Mouse (Mus musculus) left cerebral cortex, adult 11 months (tissue): ENCODE measurements around the gene Abce1.
A peak's percentile ranks its signal among the peaks of the same experiment; 100 is the strongest.

Experiments used
- DNase-seq: peaks from one replicate; pipeline ENCODE4 v3.0.0; 2022; ENCODE audit warnings: low spot score

Gene Abce1

DNA sequence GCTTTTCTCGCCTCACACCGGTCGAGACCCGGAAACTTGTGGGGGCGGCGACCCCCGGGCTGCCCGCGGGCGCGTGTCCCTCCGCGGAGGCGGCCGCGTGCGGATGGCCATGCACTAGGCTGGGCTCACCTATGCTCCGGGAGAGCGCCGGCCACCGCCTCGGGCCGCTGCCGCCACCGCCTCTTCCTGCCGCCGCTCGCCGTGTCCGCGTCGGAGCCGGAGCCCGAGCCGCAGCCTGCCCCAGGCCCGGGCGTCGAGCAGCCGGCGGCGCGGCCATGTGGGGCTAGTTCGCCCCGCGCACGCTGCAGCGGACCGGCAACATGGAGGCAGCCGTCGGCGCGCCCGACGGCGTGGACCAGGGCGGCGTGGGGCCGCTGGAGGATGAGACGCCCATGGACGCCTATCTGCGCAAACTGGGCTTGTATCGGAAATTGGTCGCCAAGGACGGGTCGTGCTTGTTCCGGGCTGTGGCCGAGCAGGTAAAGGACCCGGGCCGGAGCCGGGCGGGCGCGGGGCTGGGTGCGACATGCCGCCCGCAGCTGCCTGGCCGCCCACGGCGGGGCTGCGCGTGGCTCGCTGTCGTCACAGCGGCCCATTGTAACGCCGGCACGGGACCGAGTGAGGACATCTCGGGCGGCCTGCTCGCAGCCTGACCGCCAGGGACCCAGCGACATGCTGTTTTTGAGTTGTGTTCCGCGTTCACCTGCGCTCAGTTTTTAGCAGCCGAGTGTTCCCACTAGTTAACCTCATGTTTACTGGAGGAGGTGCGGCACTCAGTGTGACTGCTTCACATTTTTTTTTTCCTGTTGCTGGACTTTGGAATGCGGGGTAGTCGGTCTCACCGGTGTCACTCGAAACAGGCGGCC, 71.7 kb downstream of the Abce1 start, which contains the start of gene Otud4:
Otud4 (plus strand) TSS at position 33 of the 866 bp plus-strand sequence.
- DNase-seq = peak; percentile 51

DNA sequence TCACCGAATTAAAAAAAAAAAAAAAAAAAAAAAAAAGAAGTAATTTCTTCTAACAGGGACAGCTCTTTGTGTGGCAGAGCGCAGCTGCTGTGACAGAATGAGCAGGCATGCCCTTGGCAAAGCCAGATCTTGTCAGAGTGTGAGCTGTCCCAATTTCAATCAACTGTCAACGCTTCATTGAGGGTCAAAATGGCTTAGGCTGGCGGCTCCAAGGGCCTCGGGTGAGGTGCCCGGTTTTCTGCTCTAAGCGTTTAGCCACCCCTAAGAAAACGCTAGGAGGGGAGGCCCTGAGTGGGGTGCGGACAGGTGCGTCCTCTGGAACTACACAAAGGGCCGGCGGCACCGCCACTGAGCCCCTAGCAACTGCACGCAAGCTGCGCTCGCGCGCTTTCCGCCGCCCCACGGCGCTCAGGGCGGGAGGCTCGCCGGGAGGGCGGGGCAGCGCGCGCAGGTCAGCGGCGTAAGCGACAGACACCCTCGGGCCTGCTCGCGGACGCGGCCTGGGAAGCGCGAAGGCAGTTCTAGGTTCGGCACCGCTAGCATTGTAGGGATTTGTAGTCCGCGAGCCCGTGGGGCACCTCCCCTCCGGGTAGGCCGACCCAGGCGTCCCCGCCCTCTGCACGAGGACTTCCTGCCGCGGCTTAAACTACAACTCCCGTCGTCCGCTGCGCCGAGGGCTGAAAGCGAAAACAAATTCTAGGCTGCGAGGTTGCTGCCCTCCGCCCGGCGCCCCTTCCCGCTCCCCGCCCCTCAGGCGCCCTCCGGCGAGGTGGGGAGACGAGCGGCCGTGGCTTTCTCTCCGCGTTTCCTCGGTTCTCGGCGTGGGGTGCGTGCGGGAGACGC, 72.6 kb downstream of the Abce1 start:
- DNase-seq = peak; percentile 97

DNA sequence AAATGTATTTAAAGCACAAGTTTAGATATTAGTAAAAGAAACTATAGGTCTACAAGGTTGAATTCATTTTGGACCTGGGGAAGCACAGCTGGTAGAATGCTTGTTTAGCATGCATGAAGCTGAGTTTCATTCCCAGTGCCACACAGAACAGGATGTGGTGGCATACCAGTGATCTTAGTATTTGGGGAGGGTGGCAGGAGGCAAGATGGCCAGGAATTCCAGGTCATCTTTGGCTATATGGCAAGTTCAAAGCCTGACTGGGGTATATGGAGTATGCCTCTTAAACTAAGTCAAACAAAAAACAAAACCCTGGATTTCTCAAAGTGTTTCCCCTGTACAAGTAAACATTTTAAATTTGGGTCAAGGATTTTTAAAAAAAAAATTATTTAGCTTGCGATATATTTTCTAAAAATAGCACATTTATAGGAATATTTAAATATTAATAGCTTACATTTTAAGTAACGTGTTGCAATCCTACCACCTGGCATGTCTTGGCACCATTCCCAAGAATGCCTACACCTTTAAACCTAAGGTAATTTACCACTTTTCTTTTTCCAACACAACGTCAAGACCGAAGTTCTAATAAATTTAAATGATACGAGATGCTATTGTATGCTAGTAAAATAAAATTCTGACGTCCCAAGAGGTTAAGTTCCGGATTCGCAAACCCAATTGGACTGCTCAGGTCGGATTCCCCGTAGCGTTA, 73.4 kb downstream of the Abce1 start:
- DNase-seq = no peak

DNA sequence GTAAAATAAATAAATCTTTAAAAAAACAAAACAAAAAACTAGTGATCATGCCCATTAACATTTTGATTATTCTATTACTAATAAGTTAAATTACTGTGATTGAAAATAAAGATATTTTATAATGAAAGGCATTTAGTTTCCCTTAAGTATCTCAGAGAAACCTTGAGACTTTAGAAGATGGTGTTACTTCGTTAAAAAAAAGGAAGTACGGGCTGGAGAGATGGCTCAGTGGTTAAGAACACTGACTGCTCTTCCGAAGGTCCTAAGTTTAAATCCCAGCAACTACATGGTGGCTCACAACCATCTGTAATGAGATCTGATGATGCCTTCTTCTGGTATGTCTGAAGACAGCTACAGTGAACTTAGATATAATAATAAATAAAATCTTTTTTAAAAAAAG, 74.3 kb downstream of the Abce1 start:
- DNase-seq = no peak

DNA sequence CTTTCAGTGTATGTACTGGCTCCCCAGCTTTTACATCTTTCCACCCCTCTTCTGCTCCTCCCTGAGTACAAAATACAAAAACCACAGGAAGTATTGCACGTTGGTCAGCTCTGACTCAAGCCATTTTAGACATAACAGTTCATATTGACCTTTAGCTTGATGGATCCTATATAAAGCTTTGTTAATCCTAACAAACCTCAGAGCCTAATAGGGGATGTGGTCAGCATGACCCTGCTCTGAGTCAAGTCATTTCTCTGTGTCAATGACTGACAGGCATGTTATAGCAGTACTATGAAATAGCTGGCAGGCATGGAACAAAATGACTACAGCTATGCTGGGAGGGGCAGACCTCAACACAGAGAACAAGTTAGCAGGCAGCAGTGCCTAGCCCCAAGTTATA, 75.4 kb downstream of the Abce1 start:
- DNase-seq = no peak

DNA sequence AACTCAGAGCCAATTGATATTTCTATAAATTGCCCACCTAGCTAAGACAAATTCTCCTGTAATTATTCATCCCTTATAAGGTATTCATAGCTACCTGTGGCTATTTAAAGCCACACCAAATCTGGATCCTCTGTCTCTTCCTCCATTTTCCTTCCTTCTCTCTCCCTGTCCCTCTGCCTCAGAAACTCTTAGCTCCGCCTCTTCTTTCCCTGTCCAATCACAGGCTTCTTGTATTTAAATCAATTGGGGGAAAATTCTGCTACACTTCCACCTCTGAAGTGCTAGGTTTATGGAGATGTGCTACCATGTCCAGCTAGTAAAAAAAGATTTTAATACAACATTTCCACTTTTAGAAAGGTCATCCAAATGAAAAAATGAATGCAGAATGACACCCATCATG, 76.0 kb downstream of the Abce1 start:
- DNase-seq = no peak
